1 mouse cellular context compared by ENCODE assay signal in the genomic region with DNA sequence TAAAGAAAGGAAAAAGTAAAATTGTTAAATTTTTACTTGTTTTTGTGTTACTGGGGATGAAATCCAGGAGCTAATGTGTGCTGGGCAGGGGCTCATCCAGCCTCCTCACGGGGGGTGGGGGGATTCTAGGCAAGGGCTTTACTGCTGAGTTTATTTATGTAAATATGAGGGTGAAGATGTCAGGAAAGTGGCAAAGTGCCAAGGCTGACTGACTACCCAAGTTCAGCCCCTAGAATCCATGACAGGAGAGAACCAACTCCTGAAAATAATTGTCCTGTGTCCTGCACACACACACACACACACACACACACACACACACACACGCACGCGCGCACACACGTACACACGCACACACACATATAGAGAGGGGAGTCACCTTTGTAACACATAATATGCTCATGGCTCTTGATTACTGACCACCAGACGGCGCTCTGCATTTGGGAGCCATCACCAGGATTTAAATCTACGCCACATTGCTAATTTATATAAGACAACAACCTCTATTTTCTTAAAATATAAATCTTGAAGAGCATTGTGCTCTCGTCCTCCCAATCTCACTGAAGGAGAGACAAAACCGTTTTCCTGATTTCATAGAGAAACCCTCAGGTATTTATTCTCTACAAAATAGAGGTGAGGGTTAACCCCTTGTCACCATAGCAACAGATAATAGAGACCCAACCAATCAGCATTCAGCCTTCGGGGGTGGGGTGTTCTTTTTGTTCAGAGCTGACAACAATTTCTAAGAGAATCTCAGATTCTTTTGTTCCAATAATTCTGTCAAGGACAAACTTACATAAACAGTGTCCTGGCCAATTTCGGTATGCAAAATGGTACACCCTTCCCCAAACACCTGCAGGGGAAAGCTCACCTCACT.
TF ChIP-seq lines count a peak whose summit lies in the region.

No protein-coding gene starts in this region.

TF ChIP-seq in MEL, 35 proteins besides CTCF, POLR2A, EP300 and RAD21:
- TF ChIP-seq RCOR1 (IDR thresholded peaks at IDR 0.05; ENCODE audit: low read depth, low read length) (0 out of 2 replicates have a peak, but pooled peaks have one; percentile 19), MEF2A (IDR thresholded peaks at IDR 0.05; ENCODE audit: extremely low read depth, insufficient replicate concordance, low read depth, low read length, poor library complexity, severe bottlenecking) (no peak), USF2 (IDR thresholded peaks at IDR 0.05; ENCODE audit: borderline replicate concordance in 1 of 2, insufficient read depth in 1 of 2, low read depth in 1 of 2, low read length in 2 of 2) (no peak), ZC3H11A (IDR thresholded peaks at IDR 0.05; ENCODE audit: low read depth, low read length) (peak; percentile 41; the same call in 1 of the 2 replicates), MAZ (IDR thresholded peaks at IDR 0.05; ENCODE audit: low read depth, low read length) (no peak), MAX (IDR thresholded peaks at IDR 0.05; ENCODE audit: low read length) (no peak), NELFE (IDR thresholded peaks at IDR 0.05; ENCODE audit: low read depth, low read length) (no peak), KAT2A (conservative IDR thresholded peaks at IDR 0.05; ENCODE audit: low read depth, low read length) (no peak), ETS1 (IDR thresholded peaks at IDR 0.05; ENCODE audit: low read depth, low read length) (no peak), MYC (IDR thresholded peaks at IDR 0.05; ENCODE audit: low read depth, low read length) (peak; percentile 49; the same call in 1 of the 2 replicates), MYB (IDR thresholded peaks at IDR 0.05; ENCODE audit: low read depth, low read length) (no peak), TCF12 (IDR thresholded peaks at IDR 0.05; ENCODE audit: low read depth, low read length) (no peak), SMC3 (IDR thresholded peaks at IDR 0.05; ENCODE audit: low read depth, low read length) (peak; percentile 90)
